Mouse (Mus musculus) hindbrain, embryonic 15.5 days (tissue): Measurements from ENCODE around the gene Six1. TPM values are rescaled to one million over a fixed set of nuclear protein-coding genes. Genes with fewer than 3 reads are reported as not detected.
"Not testable (repeated sequence)": the region's sequence is repeated elsewhere in the genome, so short reads cannot be mapped to it uniquely, and the experiment has no call there.

Experiments
- ATAC-seq: fragments of 200-750 bp; cut with Nextera tagmentation; 2 replicates; pipeline ENCODE4 v1.8.0; 2017; ENCODE audit warnings: low read depth, moderate number of reproducible peaks, moderate TSS enrichment; ENCODE audit not compliant: low FRiP score
- H3K27ac ChIP-seq: fragments of 300-500 bp; sonication (generic); replicated peaks from 2 replicates; pipeline ENCODE4 v1.5.1; 2015; ENCODE audit warnings: mild to moderate bottlenecking, inconsistent platforms
- H3K27me3 ChIP-seq: fragments of 300-500 bp; sonication (generic); 2 replicates; pipeline ENCODE4 v1.6.1; 2015; ENCODE audit warnings: control low read depth, inconsistent platforms
- H3K36me3 ChIP-seq: fragments of 300-500 bp; sonication (generic); 2 replicates; pipeline ENCODE4 v1.6.1; 2015; ENCODE audit warnings: control low read depth, inconsistent platforms
- H3K4me1 ChIP-seq: fragments of 300-500 bp; sonication (generic); replicated peaks from 2 replicates; pipeline ENCODE4 v1.6.1; 2015; ENCODE audit warnings: control low read depth, inconsistent platforms
- H3K4me2 ChIP-seq: fragments of 300-500 bp; sonication (generic); 2 replicates; pipeline ENCODE4 v1.6.1; 2015; ENCODE audit warnings: moderate library complexity, mild to moderate bottlenecking, inconsistent platforms
- H3K4me3 ChIP-seq: fragments of 300-500 bp; sonication (generic); 2 replicates; pipeline ENCODE4 v1.5.1; 2015; ENCODE audit warnings: mild to moderate bottlenecking, inconsistent platforms
- H3K9ac ChIP-seq: fragments of 300-500 bp; sonication (generic); 2 replicates; pipeline ENCODE4 v1.6.1; 2015; ENCODE audit warnings: inconsistent platforms
- H3K9me3 ChIP-seq: fragments of 300-500 bp; sonication (generic); 2 replicates; pipeline ENCODE4 v1.6.1; 2016; ENCODE audit warnings: control low read depth, inconsistent platforms
- WGBS: fragments of 180-500 bp; shearing (Covaris S2); methylation state at CpG from one replicate; pipeline ENCODE4 v1.1.7; 2015; 5-methylcytosine and 5-hydroxymethylcytosine counted together
- polyA plus RNA-seq: library from polyadenylated mRNA; unstranded; fragments of >200 nt; fragmentation: Nextera tagmentation; extraction: Ambion mirVana; gene quantifications from 2 replicates; pipeline ENCODE4 v1.2.1, GENCODE M21; 2015

Six1 gene
- 0.65 and 1.5 TPM in 2 replicates for polyA plus RNA-seq

DNA sequence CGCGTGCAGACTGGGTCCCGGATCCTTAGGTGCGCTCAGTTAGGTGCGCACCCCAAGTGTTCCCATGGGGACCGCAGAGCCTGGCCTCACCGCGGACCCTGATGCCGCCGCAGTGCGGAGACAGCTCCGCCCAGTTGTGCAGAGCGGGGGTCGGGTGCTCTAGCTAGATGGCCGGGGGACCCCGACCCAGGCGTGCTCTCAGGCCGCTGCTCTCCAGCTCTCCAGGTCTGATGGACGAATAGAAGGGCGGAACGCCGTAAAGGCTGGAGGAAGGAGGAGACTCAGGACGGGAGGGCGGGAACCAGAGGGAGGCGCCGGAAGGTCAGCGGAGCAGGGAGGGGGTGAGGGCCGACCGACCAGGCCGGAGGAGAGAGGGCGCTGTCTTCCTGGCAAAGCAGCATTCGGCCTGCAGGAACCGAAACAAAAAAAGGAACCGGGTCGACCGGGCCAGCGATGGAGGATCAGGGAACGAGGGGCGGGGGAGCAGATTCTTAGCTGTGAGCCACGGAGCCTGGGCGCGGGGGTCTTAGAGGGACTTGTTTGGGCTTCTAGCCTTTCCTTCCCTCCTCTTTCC is at the start of gene Six1:
Gene Six1 (minus strand): TSS at position 220 of the 574 bp plus-strand sequence.
- WGBS: under 1% methylated on average over 41 of the region's 42 CpGs
- Histone ChIP-seq H3K9me3 (no peaks in the 10 kb centered on the region), H3K27ac (no peak within 1 kb of the TSS)

DNA sequence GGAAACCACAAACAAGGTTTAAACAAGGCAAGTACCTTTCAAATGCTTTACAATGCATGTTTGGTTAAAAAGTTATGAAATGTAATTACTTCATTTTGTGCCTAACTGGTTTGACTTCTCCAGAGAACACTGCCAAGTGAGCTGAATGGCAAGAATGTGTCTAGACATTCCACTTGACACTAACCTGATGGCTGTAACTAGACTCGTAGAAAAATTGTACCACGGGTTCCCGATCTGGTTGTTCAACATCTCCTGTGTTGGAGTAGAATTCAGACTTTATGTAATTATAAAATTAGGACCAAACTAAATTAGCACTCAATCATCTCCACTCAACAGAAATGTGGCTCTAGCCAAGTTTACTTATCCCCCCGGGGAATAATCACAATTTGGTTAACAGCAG is 44.9 kb upstream of the Six1 start:
- Histone ChIP-seq H3K9ac (no peak overlapping the region), H3K27ac (no peak overlapping the region), H3K27me3 (no peaks in the 10 kb centered on the region), H3K4me3 (no peak overlapping the region), H3K4me1 (no peaks in the 10 kb centered on the region), H3K36me3 (peaks cover 7% of the 10 kb centered on the region; the same call in 1 of the 2 replicates), H3K4me2 (no peak overlapping the region), H3K9me3 (no peaks in the 10 kb centered on the region)
- ATAC-seq: no peak
- 93% methylated on average over 4 of the region's 4 CpGs for WGBS

More for the DNA sequence above, at the start of gene Six1:
- Histone ChIP-seq H3K4me2 (peak within 1 kb of the TSS; percentile 56), H3K4me1 (peaks cover 6% of the 10 kb centered on the region), H3K4me3 (peak within 1 kb of the TSS; percentile 37), H3K9ac (no peak within 1 kb of the TSS), H3K36me3 (no peaks in the 10 kb centered on the region), H3K27me3 (peaks cover 79% of the 10 kb centered on the region)
- ATAC-seq: peak; percentile 59; the same call in 1 of the 2 replicates

DNA sequence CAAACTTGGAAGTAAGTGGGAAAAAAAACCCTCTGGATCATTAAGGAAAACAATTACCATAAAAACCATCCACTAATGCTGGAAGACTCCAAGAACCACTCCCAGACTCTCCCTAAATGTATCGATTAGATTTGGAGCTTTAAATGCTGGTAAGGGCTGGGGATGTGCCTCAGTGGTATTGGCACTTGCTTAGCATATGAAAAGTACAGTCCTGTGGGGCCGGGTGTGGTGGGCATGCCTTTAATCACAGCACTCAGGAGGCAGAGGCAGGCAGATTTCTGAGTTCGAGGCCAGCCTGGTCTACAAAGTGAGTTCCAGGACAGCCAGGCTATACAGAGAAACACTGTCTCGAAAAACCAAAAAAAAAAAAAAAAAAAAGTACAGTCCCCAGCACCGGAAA is 42.5 kb upstream of the Six1 start:
- not testable (repeated sequence) for H3K9me3 ChIP-seq, H3K9ac ChIP-seq, H3K27ac ChIP-seq, H3K4me3 ChIP-seq, ATAC-seq, H3K36me3 ChIP-seq, H3K4me1 ChIP-seq, H3K4me2 ChIP-seq, H3K27me3 ChIP-seq
- 90% methylated on average over 5 of the region's 5 CpGs for WGBS

DNA sequence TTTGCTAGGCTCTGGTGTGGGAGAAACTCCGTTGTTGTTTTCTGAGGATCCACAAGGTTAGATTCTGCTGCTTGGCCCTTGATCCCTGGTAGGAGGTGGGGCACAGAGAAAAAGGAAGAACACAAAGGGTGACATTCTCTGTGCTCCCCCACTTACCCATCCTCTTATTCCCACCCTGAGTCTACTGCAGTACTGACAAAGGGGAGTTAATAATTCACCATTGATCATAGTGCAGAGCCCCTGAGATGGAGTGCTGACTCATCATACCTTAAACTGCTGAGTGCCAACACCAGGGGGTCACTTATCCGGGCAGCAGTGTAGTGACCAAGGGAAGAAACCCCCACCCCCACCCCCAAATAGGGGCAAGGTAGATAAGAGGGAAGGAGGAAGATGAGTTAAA is 40.9 kb upstream of the Six1 start:
- Histone ChIP-seq H3K9me3 (no peaks in the 10 kb centered on the region), H3K27ac (no peak overlapping the region), H3K4me1 (no peaks in the 10 kb centered on the region), H3K4me3 (no peak overlapping the region), H3K9ac (no peak overlapping the region), H3K36me3 (no peaks in the 10 kb centered on the region), H3K27me3 (no peaks in the 10 kb centered on the region), H3K4me2 (no peak overlapping the region)
- ATAC-seq: no peak
- 21% methylated on average over 2 of the region's 2 CpGs for WGBS

GRCm38 (mm10) chr12:73094189-73094588 is 40.5 kb upstream of the Six1 start:
- Histone ChIP-seq H3K4me1 (no peaks in the 10 kb centered on the region), H3K9me3 (no peaks in the 10 kb centered on the region), H3K4me2 (no peak overlapping the region), H3K27me3 (no peaks in the 10 kb centered on the region), H3K27ac (no peak overlapping the region), H3K9ac (no peak overlapping the region), H3K36me3 (no peaks in the 10 kb centered on the region), H3K4me3 (no peak overlapping the region)
- 82% methylated on average over 2 of the region's 2 CpGs for WGBS
- no peak for ATAC-seq

DNA sequence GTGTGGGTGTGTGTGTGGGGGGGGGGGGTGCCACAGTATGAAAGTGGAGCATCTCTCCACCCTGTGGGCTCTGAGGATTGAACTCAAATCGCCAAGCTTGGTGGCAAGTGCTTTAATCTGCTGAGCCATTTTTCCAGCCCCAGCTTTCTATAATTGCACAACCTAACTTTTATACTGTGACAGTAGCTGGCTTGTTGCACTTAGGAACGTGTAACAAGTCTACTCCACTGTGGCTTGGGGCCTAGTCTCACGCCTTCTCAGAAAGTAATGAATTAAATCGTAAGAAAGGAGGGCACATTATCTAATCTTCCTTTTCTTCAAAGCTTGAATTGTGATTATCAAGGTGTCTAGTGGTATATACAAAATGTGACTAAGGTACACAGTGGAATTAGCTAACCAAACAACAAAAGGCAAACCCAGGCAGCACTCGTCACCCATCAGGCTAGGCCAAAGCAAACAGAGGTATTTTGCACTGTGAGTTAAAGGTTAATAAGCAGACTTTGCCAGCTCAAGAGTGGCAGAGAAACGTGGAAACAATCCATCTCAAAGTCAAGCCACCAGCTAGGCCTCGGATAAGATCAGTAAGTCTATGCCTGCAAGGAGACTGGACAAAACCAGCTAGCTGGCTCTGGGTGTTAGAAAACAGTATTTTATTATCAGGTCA is 37.1 kb upstream of the Six1 start:
- Histone ChIP-seq H3K4me3 (no peak overlapping the region), H3K36me3 (no peaks in the 10 kb centered on the region), H3K9ac (no peak overlapping the region), H3K27ac (no peak overlapping the region), H3K4me2 (no peak overlapping the region), H3K9me3 (no peaks in the 10 kb centered on the region), H3K27me3 (no peaks in the 10 kb centered on the region), H3K4me1 (no peaks in the 10 kb centered on the region)
- no peak for ATAC-seq
- 85% methylated on average over 7 of the region's 7 CpGs for WGBS

GRCm38 (mm10) chr12:73088911-73089310 is 35.2 kb upstream of the Six1 start:
- ATAC-seq: no peak
- WGBS: 57% methylated on average over 5 of the region's 5 CpGs
- H3K9me3 ChIP-seq: no peaks in the 10 kb centered on the region

GRCm38 (mm10) chr12:73088500-73088899 is 34.8 kb upstream of the Six1 start:
- Histone ChIP-seq H3K4me1 (no peaks in the 10 kb centered on the region), H3K4me3 (no peak overlapping the region), H3K27ac (no peak overlapping the region), H3K36me3 (no peaks in the 10 kb centered on the region), H3K4me2 (no peak overlapping the region), H3K9me3 (no peaks in the 10 kb centered on the region), H3K27me3 (no peaks in the 10 kb centered on the region), H3K9ac (no peak overlapping the region)
- WGBS: 79% methylated on average over 5 of the region's 5 CpGs
- no peak for ATAC-seq

More at GRCm38 (mm10) chr12:73088911-73089310, 35.2 kb upstream of the Six1 start:
- no peak overlapping the region for H3K4me2 ChIP-seq
- H3K9ac ChIP-seq: no peak overlapping the region
- H3K27ac ChIP-seq: no peak overlapping the region
- H3K36me3 ChIP-seq: no peaks in the 10 kb centered on the region
- H3K4me1 ChIP-seq: no peaks in the 10 kb centered on the region
- H3K4me3 ChIP-seq: no peak overlapping the region
- H3K27me3 ChIP-seq: no peaks in the 10 kb centered on the region

DNA sequence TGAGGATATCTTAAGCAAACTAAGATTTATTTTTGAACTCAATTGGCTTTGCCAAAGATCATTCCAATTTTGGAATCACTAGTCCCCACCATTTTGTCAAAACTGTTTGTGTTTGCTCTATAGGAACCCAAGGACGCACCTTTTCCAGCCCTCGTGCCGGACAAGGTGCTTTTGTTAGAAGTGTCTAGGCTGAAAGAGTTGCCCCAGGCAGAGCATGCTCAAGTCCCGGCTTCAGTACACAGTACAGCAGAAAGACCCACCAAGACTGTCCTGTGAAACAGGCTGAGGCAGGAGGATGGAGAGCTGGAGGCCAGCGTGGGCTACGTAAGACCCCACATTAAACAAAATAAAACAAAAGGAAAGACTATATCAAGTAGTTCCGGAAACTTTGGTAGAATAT is 33.4 kb upstream of the Six1 start:
- Histone ChIP-seq H3K9me3 (no peaks in the 10 kb centered on the region), H3K36me3 (no peaks in the 10 kb centered on the region), H3K4me2 (no peak overlapping the region), H3K9ac (no peak overlapping the region), H3K4me3 (no peak overlapping the region), H3K4me1 (no peaks in the 10 kb centered on the region), H3K27ac (no peak overlapping the region), H3K27me3 (no peaks in the 10 kb centered on the region)
- no peak for ATAC-seq
- WGBS: 95% methylated on average over 7 of the region's 7 CpGs

- Histone ChIP-seq H3K4me1 (no peaks in the 10 kb centered on the region), H3K36me3 (no peaks in the 10 kb centered on the region), H3K9ac (no peak overlapping the region), H3K27me3 (no peaks in the 10 kb centered on the region), H3K4me2 (no peak overlapping the region), H3K27ac (no peak overlapping the region), H3K4me3 (no peak overlapping the region), H3K9me3 (no peaks in the 10 kb centered on the region)
- no peak for ATAC-seq
- WGBS: 20% methylated on average over 11 of the region's 11 CpGs
These were observed 32.3 kb upstream of the Six1 start for GRCm38 (mm10) chr12:73085739-73086630.

DNA sequence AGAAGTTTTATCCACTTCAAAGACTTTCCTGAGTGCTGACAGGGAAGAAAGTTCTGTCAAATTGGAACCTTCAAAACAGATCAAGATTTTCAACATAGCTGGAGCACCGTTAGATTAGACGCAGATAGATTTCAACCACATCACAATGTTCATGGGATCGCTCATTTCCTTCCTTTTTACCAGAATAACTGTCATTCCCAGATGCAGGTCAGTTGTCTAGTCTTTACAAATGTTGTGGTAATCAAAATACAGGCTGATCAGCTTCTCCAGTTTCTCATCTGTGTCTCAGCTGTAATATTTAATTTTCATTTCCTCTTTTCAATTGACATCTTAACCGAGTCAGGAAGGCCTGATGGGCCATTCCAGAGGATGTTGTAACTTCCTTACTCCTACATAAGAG is 30.1 kb upstream of the Six1 start:
- H3K36me3 ChIP-seq: no peaks in the 10 kb centered on the region
- H3K9me3 ChIP-seq: no peaks in the 10 kb centered on the region
- ATAC-seq: no peak
- no peak overlapping the region for H3K9ac ChIP-seq
- H3K27ac ChIP-seq: no peak overlapping the region
- WGBS: 89% methylated on average over 4 of the region's 4 CpGs
- H3K4me1 ChIP-seq: no peaks in the 10 kb centered on the region
- H3K4me3 ChIP-seq: no peak overlapping the region
- no peaks in the 10 kb centered on the region for H3K27me3 ChIP-seq
- no peak overlapping the region for H3K4me2 ChIP-seq

DNA sequence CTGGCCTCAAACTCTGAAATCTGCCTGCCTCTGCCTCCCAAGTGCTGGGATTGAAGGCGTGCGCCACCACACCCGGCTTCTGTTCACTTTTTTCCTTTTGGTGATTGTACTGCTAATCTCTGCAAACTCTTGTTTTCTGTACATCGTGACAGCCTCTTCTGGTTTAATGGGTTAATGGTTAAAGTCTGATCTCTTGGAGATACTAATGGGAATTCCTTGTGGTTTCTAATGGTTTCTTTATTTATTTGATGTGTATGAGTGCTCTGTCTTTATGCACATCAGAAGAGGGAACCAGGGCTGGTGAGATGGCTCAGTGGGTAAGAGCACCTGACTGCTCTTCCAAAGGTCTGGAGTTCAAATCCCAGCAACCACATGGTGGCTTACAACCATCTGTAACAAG is 28.1 kb upstream of the Six1 start:
- not testable (repeated sequence) for H3K27me3 ChIP-seq, H3K4me3 ChIP-seq, H3K36me3 ChIP-seq, H3K27ac ChIP-seq, H3K4me2 ChIP-seq, H3K9ac ChIP-seq, ATAC-seq, H3K9me3 ChIP-seq, H3K4me1 ChIP-seq
- 93% methylated on average over 4 of the region's 4 CpGs for WGBS
